Mouse (Mus musculus): ENCODE data around the gene Lipc. TPM values are rescaled to one million over a fixed set of nuclear protein-coding genes. Genes with fewer than 3 reads are reported as not detected.
A peak's percentile ranks its signal among the peaks of the same experiment; 100 is the strongest.

Gene Lipc
- 0.35 TPM in 1 of 2 replicates, not detected in the other for polyA plus RNA-seq (2015; fragmentation: Nextera tagmentation; extraction: Ambion mirVana)

DNA sequence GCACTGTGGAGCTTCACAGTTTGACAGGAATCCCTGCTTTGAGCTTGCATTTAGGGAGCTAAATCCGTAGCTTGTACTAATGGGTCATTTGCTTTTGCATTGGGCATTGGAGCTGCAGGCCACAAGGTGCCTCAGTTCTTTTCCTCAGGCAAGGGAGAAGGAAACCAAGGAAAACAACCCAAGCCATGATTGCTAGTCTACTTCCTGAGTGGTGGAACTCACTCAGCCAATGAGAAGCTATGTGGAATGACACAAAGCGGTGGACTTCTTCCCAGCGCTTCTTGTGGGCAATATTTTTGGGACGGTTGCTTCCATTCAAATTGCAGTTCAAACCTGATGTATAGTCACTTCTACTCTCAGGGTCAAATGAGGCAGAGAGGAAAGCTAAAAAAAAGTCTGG is at the start of gene Lipc:
Lipc (minus strand) TSS at position 101 of the 400 bp plus-strand sequence.
- no peaks in the 10 kb centered on the region; the same call in 1 of the 2 replicates for H3K27me3 ChIP-seq (replicated peaks)
- no peaks in the 10 kb centered on the region for H3K9me3 ChIP-seq (replicated peaks)
- no peak within 1 kb of the TSS for H3K9ac ChIP-seq (replicated peaks)
- WGBS: 88% methylated on average over 4 of the region's 4 CpGs
- peaks cover 5% of the 10 kb centered on the region; the same call in 1 of the 2 replicates for H3K4me1 ChIP-seq
- no peaks in the 10 kb centered on the region for H3K36me3 ChIP-seq
- H3K4me3 ChIP-seq (replicated peaks): no peak within 1 kb of the TSS
- no peak within 1 kb of the TSS for H3K4me2 ChIP-seq
- no peak within 1 kb of the TSS for H3K27ac ChIP-seq (replicated peaks)
- ATAC-seq (ENCODE audit: low FRiP score): no peak

DNA sequence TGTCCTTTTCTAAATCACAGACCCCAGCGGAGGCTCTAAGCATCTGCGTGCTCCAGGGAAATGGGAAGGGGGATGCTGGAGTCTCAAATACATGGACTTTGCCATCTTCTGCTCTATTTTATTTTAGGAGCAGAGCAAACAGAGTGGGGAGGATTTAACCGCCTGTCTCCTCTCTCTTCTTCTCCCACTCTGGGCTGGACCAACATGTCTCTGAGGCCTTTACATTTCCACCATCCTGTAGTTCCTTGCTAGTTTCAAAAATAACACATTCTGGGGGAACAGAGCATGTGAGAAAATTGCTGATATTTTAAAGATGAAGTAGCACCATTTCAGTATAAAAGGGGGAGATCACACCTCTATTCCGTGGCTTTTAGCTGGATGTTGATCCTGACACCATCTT is 47.1 kb upstream of the Lipc start:
- H3K9me3 ChIP-seq (replicated peaks): 0 out of 2 replicates have a peak, but pooled peaks cover 3% of the 10 kb centered on the region
- no peaks in the 10 kb centered on the region for H3K36me3 ChIP-seq
- WGBS: 79% methylated on average over 4 of the region's 4 CpGs
- H3K4me3 ChIP-seq (replicated peaks): no peak overlapping the region
- H3K4me1 ChIP-seq: no peaks in the 10 kb centered on the region
- no peaks in the 10 kb centered on the region for H3K27me3 ChIP-seq (replicated peaks)
- no peak overlapping the region for H3K4me2 ChIP-seq
- H3K27ac ChIP-seq (replicated peaks): no peak overlapping the region
- no peak for ATAC-seq (ENCODE audit: low FRiP score)
- no peak overlapping the region for H3K9ac ChIP-seq (replicated peaks)

DNA sequence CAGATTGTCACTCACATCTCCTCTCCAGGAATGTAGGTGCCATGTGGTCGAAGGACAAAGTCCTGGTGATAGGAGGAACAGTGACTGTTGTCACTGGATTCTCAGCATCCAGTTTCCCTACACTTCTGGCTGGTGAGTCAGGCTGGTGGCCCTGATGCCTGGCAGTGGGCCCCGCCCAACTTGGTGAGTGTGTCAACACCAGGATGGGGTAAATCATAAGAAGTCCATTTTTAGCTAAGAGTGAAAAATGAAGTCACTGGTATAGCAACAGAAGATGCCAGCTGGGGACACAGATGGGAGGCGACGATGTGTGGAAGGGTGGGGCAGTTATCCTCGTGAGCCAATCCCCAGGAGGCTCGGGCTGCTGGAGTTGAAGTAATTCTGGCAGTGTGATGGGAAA is 46.7 kb upstream of the Lipc start:
- Histone ChIP-seq H3K36me3 (no peaks in the 10 kb centered on the region), H3K27ac (replicated peaks) (no peak overlapping the region), H3K27me3 (replicated peaks) (no peaks in the 10 kb centered on the region), H3K9me3 (replicated peaks) (0 out of 2 replicates have a peak, but pooled peaks cover 3% of the 10 kb centered on the region), H3K4me1 (no peaks in the 10 kb centered on the region), H3K9ac (replicated peaks) (no peak overlapping the region), H3K4me2 (no peak overlapping the region), H3K4me3 (replicated peaks) (no peak overlapping the region)
- no peak for ATAC-seq (ENCODE audit: low FRiP score)
- 68% methylated on average over 6 of the region's 6 CpGs for WGBS

DNA sequence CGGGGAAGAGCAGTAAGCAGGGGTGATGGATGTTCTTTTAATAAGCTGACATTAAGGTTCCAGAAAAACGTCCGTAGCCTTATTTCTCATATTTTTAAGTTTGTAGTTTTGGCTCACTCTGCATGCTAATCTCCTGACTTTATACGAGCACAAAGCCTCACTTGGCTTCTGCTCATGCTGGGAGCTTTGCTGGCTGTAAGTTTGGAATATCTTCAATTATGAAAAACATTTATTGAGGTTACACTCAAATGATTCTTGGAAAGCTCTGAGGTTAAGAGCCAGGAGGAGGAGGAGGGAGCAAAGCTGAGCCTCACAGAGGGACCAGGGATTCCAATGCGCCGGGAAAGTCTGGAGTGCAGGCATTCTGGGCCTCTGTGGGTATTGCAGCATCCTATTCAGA is 41.3 kb upstream of the Lipc start:
- no peaks in the 10 kb centered on the region for H3K36me3 ChIP-seq
- no peak overlapping the region for H3K9ac ChIP-seq (replicated peaks)
- ATAC-seq (ENCODE audit: low FRiP score): no peak
- H3K4me2 ChIP-seq: no peak overlapping the region
- no peak overlapping the region for H3K4me3 ChIP-seq (replicated peaks)
- H3K27me3 ChIP-seq (replicated peaks): no peaks in the 10 kb centered on the region
- WGBS: 56% methylated on average over 6 of the region's 6 CpGs
- no peak overlapping the region for H3K27ac ChIP-seq (replicated peaks)
- H3K4me1 ChIP-seq: no peaks in the 10 kb centered on the region
- 0 out of 2 replicates have a peak, but pooled peaks cover 3% of the 10 kb centered on the region for H3K9me3 ChIP-seq (replicated peaks)

DNA sequence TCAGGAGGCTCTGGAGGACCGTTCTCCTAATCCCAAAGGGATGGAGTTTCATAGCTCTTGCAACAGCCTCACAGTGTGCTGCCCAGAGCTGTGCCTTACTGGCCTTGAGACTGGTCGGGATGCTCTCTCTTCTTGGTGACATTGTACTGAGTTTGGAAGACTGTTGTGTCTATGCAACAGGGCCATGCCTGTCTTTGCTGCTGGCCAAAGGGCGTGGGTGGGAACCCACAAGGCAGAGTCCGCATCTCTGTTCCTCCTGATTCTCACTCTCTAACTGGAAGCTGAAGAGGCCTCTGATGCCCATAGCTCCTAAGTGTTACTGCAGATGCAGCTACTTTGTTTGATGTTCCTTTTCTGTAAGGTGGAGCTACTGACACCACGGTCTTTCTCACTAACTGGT is 39.4 kb upstream of the Lipc start:
- H3K4me2 ChIP-seq: no peak overlapping the region
- WGBS: 93% methylated on average over 5 of the region's 5 CpGs
- H3K4me1 ChIP-seq: no peaks in the 10 kb centered on the region
- no peak for ATAC-seq (ENCODE audit: low FRiP score)
- H3K4me3 ChIP-seq (replicated peaks): no peak overlapping the region
- no peaks in the 10 kb centered on the region for H3K27me3 ChIP-seq (replicated peaks)
- no peaks in the 10 kb centered on the region for H3K36me3 ChIP-seq
- no peaks in the 10 kb centered on the region for H3K9me3 ChIP-seq (replicated peaks)
- no peak overlapping the region for H3K27ac ChIP-seq (replicated peaks)
- no peak overlapping the region for H3K9ac ChIP-seq (replicated peaks)

DNA sequence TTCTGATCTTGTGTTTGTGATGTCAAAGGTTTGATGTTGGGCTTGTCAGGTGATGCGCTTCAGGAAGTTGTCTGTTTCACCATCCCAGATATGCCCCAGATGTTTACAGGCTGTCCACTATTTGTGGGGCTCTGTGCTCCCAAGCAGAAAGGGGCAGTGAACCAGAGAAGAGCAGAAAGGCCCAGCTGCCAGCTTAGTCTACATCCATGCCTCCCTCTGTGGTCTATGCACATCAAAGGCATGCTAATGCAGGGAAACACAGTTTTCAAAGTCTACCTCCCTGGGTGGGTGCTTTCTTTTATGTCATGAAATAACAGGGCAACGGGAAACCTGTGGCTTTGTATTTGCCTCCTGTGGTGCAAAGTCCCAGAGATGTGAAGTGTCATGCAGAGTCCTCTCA is 35.2 kb upstream of the Lipc start:
- no peak for ATAC-seq (ENCODE audit: low FRiP score)

DNA sequence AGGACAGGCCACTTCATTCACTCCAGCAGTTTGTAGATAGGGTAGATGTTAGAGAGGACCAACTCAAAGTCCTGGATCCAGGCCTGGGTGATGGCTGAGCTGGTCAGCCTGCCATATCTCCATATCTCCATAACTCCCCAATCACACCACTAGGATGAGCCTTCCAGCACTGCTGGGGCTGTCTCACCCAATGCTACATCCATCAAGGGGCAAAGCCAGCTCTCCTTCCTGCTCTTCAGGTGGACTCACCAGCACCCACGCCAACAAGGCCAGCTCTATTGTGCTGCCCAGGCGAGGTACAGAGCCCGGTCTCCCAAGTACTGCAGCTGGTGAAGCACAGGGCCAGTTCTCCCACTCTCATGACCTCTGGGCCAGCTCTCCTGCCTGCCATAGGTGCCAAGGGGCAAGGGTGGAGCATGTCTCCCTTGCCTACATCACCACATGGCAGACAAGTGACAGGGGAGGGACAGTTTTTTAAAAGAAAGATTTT is 31.0 kb upstream of the Lipc start:
- Histone ChIP-seq H3K4me3 (replicated peaks) (no peak overlapping the region), H3K4me2 (no peak overlapping the region), H3K4me1 (peaks cover 7% of the 10 kb centered on the region; the same call in 1 of the 2 replicates), H3K9ac (replicated peaks) (no peak overlapping the region), H3K27ac (replicated peaks) (no peak overlapping the region), H3K9me3 (replicated peaks) (no peaks in the 10 kb centered on the region), H3K36me3 (no peaks in the 10 kb centered on the region), H3K27me3 (replicated peaks) (no peaks in the 10 kb centered on the region)
- 97% methylated on average over 3 of the region's 3 CpGs for WGBS
- no peak for ATAC-seq (ENCODE audit: low FRiP score)

More for the DNA sequence above, 35.2 kb upstream of the Lipc start:
- WGBS: 35% methylated on average over 2 of the region's 2 CpGs
- Histone ChIP-seq H3K27ac (replicated peaks) (no peak overlapping the region), H3K4me1 (peaks cover 2% of the 10 kb centered on the region; the same call in 1 of the 2 replicates), H3K4me2 (no peak overlapping the region), H3K9me3 (replicated peaks) (no peaks in the 10 kb centered on the region), H3K27me3 (replicated peaks) (no peaks in the 10 kb centered on the region), H3K36me3 (no peaks in the 10 kb centered on the region), H3K4me3 (replicated peaks) (no peak overlapping the region), H3K9ac (replicated peaks) (no peak overlapping the region)

DNA sequence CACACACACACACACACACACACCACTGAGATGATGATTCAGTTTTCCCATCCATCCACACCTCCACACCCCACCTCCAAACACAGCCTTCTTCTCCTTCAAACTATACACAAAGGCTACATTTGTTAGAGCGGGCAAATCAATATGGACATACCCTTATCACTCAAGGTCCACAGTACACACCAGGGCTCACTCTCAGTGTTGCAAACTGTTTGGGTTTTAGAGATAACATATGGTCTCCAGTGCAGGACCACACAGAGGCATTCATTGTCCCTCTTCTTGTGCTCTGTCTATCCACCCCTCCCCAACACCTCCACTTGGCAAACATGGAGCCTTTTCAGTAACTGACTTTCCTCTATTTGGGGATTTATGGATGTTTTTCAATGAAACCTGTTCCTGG is 29.7 kb upstream of the Lipc start:
- Histone ChIP-seq H3K27me3 (replicated peaks) (no peaks in the 10 kb centered on the region), H3K9me3 (replicated peaks) (no peaks in the 10 kb centered on the region), H3K4me2 (no peak overlapping the region), H3K4me3 (replicated peaks) (no peak overlapping the region), H3K4me1 (peaks cover 7% of the 10 kb centered on the region; the same call in 1 of the 2 replicates), H3K27ac (replicated peaks) (0 out of 2 replicates have a peak overlapping the region, but pooled peaks have one; percentile 6), H3K9ac (replicated peaks) (no peak overlapping the region), H3K36me3 (no peaks in the 10 kb centered on the region)
- ATAC-seq (ENCODE audit: low FRiP score): no peak
- 97% methylated on average over 1 of the region's 1 CpGs for WGBS

DNA sequence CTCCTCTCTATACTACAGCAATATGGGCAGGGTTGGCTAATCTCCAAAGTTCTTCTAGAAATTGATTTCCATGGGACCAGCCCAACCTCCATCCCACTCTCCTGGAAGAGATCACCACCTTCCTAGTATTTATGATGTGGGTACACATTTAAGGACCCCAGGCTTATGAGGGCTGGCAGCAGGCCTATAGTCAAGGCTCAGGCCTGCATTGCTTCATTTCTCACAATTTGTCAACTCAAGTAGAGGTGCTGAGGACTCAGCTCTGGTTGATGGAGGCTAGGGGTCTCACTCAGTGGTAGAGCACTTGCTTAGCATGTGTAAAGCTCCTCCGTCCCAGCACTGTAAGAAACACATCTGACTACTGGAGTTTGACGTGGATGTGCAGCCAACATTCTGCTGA is 27.6 kb upstream of the Lipc start:
- H3K9ac ChIP-seq (replicated peaks): no peak overlapping the region
- H3K36me3 ChIP-seq: no peaks in the 10 kb centered on the region
- ATAC-seq (ENCODE audit: low FRiP score): no peak
- H3K9me3 ChIP-seq (replicated peaks): no peaks in the 10 kb centered on the region
- H3K4me1 ChIP-seq: peaks cover 7% of the 10 kb centered on the region; the same call in 1 of the 2 replicates
- H3K4me3 ChIP-seq (replicated peaks): no peak overlapping the region
- WGBS: 97% methylated on average over 2 of the region's 2 CpGs
- H3K27me3 ChIP-seq (replicated peaks): no peaks in the 10 kb centered on the region
- H3K27ac ChIP-seq (replicated peaks): no peak overlapping the region
- no peak overlapping the region for H3K4me2 ChIP-seq

DNA sequence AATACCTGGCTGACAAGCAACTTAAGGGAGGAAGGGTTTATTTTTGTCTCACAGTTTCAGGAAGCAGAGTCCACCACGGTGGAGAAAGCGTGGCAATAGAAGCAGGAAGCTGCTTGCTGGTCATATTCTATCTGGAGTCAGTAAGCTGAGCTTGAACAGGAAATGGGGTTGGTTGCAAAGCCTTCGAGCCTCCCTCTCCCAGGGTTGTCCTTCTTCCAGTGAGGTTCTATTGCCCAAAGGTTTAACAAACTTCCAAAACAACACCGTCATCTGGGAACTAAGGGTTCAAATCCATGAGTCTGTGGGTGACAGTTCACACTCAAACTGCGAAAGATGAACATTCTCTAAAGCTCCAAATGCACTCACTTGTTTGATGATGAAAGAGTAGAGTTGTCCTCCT is 27.1 kb upstream of the Lipc start:
- no peaks in the 10 kb centered on the region for H3K36me3 ChIP-seq
- no peak overlapping the region for H3K4me3 ChIP-seq (replicated peaks)
- no peaks in the 10 kb centered on the region for H3K27me3 ChIP-seq (replicated peaks)
- no peak for ATAC-seq (ENCODE audit: low FRiP score)
- H3K27ac ChIP-seq (replicated peaks): no peak overlapping the region
- 89% methylated on average over 5 of the region's 5 CpGs for WGBS
- H3K9ac ChIP-seq (replicated peaks): no peak overlapping the region
- no peaks in the 10 kb centered on the region for H3K9me3 ChIP-seq (replicated peaks)
- H3K4me2 ChIP-seq: no peak overlapping the region
- peaks cover 7% of the 10 kb centered on the region; the same call in 1 of the 2 replicates for H3K4me1 ChIP-seq

DNA sequence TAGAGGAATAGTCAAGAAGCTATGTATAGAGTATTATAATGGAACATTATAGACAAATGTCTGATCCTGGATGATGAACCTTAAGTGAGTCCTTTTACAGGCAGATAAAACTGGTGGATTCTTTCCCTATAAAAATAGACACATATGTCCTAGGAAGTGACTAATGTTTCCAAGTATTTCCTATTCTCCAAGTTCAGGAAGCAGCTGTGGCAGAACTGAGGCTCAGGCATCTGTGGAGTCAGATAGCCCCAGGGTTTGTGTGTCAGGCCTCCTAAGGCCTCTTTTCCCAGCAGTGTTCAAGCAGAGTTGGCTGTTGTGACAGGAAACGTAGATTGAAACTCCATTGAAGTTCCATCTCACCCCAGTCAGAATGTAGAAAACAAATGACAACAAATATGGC is 25.4 kb upstream of the Lipc start:
- no peak overlapping the region for H3K4me2 ChIP-seq
- H3K9me3 ChIP-seq (replicated peaks): no peaks in the 10 kb centered on the region
- no peak overlapping the region for H3K4me3 ChIP-seq (replicated peaks)
- H3K27me3 ChIP-seq (replicated peaks): no peaks in the 10 kb centered on the region
- H3K36me3 ChIP-seq: no peaks in the 10 kb centered on the region
- ATAC-seq (ENCODE audit: low FRiP score): no peak
- peaks cover 7% of the 10 kb centered on the region; the same call in 1 of the 2 replicates for H3K4me1 ChIP-seq
- no peak overlapping the region for H3K27ac ChIP-seq (replicated peaks)
- 59% methylated on average over 1 of the region's 1 CpGs for WGBS
- H3K9ac ChIP-seq (replicated peaks): no peak overlapping the region

DNA sequence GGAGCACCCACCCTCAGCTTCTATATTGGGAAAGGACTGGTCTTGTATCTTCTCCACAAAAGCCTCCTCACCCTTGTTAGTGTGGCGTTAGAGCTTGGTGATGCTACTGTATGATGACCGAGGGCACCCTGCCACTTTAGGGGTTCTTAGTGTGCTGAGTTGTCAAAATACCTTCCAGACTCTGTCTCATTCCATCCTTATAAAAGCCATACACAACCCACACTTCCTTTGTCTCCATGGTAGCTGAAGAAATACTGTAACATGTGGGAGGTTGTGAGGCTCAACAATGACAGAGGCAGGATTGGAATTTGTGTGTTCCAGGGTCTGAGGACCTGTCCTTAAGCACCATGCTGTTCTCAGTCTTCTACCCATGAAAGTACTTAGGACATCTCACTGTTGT is 23.9 kb upstream of the Lipc start:
- H3K27ac ChIP-seq (replicated peaks): no peak overlapping the region
- ATAC-seq (ENCODE audit: low FRiP score): no peak
- no peaks in the 10 kb centered on the region for H3K9me3 ChIP-seq (replicated peaks)
- 96% methylated on average over 2 of the region's 2 CpGs for WGBS
- no peaks in the 10 kb centered on the region for H3K4me1 ChIP-seq
- H3K4me2 ChIP-seq: no peak overlapping the region
- H3K4me3 ChIP-seq (replicated peaks): no peak overlapping the region
- H3K36me3 ChIP-seq: no peaks in the 10 kb centered on the region
- H3K9ac ChIP-seq (replicated peaks): no peak overlapping the region
- H3K27me3 ChIP-seq (replicated peaks): no peaks in the 10 kb centered on the region

All from neural tube, embryonic 15.5 days (tissue).